Mouse (Mus musculus): ENCODE results near the gene Shc3.

Shc3 gene

GRCm38 (mm10) chr13:51482786-51483185 is 86.4 kb downstream of the Shc3 start:
- no peak for DNase-seq (ENCODE audit: low read depth, low spot score)

- no peak for DNase-seq (ENCODE audit: low read depth, low spot score)
Measured at GRCm38 (mm10) chr13:51480341-51481011, 88.7 kb downstream of the Shc3 start.

- no peak for DNase-seq (ENCODE audit: low read depth, low spot score)
Measured at GRCm38 (mm10) chr13:51479826-51480225, 89.4 kb downstream of the Shc3 start.

GRCm38 (mm10) chr13:51476991-51477390 is 92.2 kb downstream of the Shc3 start:
- DNase-seq (ENCODE audit: low read depth, low spot score) = no peak

GRCm38 (mm10) chr13:51468697-51469250 is 100.4 kb downstream of the Shc3 start:
- DNase-seq (ENCODE audit: low read depth, low spot score) = no peak

- no peak for DNase-seq (ENCODE audit: low read depth, low spot score)
Measured at GRCm38 (mm10) chr13:51466117-51466841, 102.9 kb downstream of the Shc3 start.

GRCm38 (mm10) chr13:51464294-51464693 is 104.9 kb downstream of the Shc3 start:
- no peak for DNase-seq (ENCODE audit: low read depth, low spot score)

GRCm38 (mm10) chr13:51456190-51456878 is 112.9 kb downstream of the Shc3 start:
- no peak for DNase-seq (ENCODE audit: low read depth, low spot score)

- DNase-seq (ENCODE audit: low read depth, low spot score) = no peak
Measured at GRCm38 (mm10) chr13:51446550-51446949, 122.7 kb downstream of the Shc3 start.

- DNase-seq (ENCODE audit: low read depth, low spot score) = no peak
Measured at GRCm38 (mm10) chr13:51442922-51443321, 126.3 kb downstream of the Shc3 start.

GRCm38 (mm10) chr13:51437105-51438085 is 131.8 kb downstream of the Shc3 start:
- DNase-seq (ENCODE audit: low read depth, low spot score) = no peak

GRCm38 (mm10) chr13:51435146-51435545 is 134.1 kb downstream of the Shc3 start:
- peak; percentile 30 for DNase-seq (ENCODE audit: low read depth, low spot score)

GRCm38 (mm10) chr13:51434460-51434859 is 134.8 kb downstream of the Shc3 start:
- peak; percentile 37 for DNase-seq (ENCODE audit: low read depth, low spot score)

GRCm38 (mm10) chr13:51433371-51433770 is 135.8 kb downstream of the Shc3 start:
- DNase-seq (ENCODE audit: low read depth, low spot score) = no peak

GRCm38 (mm10) chr13:51425662-51426443 is 143.4 kb downstream of the Shc3 start:
- no peak for DNase-seq (ENCODE audit: low read depth, low spot score)

- DNase-seq (ENCODE audit: low read depth, low spot score) = peak; percentile 83
Measured at GRCm38 (mm10) chr13:51424647-51425046, 144.6 kb downstream of the Shc3 start.

- DNase-seq (ENCODE audit: low read depth, low spot score) = no peak
Measured at GRCm38 (mm10) chr13:51423647-51424046, 145.6 kb downstream of the Shc3 start.

- DNase-seq (ENCODE audit: low read depth, low spot score) = no peak
Measured at GRCm38 (mm10) chr13:51420861-51421260, 148.4 kb downstream of the Shc3 start.

GRCm38 (mm10) chr13:51419501-51419900 is 149.7 kb downstream of the Shc3 start:
- DNase-seq (ENCODE audit: low read depth, low spot score) = no peak

GRCm38 (mm10) chr13:51418942-51419451 is 150.2 kb downstream of the Shc3 start:
- DNase-seq (ENCODE audit: low read depth, low spot score) = no peak
